Mouse (Mus musculus) bone marrow, adult 2 months (tissue): ENCODE results near the gene Lrrc8d.

Source experiments
- CTCF ChIP-seq: fragments of 200-500 bp; IDR thresholded peaks from 2 replicates; pipeline ENCODE4 v1.5.1; 2011; ENCODE audit warnings: low read length, control low read depth; ENCODE audit not compliant: control insufficient read depth, insufficient read depth
- POLR2A ChIP-seq: fragments of 200-500 bp; IDR thresholded peaks from 2 replicates; pipeline ENCODE4 v1.6.1; 2011; ENCODE audit warnings: low read depth, mild to moderate bottlenecking, control low read depth, low read length, borderline replicate concordance; ENCODE audit not compliant: control insufficient read depth

DNA sequence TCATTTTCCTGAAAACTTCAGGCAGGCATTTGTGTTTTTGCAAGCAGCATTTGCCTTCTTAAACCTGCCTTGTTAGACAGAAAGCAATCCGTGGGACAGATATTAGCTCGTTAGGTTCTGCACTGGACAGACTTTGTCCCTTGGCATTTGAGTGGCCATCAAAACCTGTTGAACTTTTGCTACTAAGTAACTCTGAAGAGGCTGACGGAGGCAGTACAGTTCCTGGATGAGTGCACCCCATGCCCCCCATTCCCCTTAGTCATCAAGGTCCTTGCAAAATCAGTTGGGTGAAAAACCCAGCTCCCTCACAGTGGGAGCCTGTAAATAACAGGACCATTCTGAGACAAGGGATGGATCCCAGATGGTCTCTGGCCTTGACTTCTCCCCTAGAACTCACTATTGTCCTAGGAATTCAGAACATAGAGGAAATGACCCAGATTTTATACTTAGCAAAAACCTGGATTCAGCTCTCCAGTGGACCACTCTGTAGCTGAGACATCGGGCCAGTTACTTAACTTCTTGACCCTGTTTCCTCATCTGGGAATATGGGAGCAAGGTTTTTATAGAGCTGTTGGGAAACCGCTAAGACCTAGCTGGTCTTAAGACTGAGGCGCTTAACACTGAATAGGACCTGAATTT lies 30.5 kb downstream of the Lrrc8d start:
- no peak for TF ChIP-seq CTCF
- TF ChIP-seq POLR2A = no peak
